Mouse (Mus musculus) hindbrain, embryonic 14.5 days (tissue): ENCODE results near the gene Abca1. TPM values are rescaled to one million over a fixed set of nuclear protein-coding genes. Genes with fewer than 3 reads are reported as not detected.

Source experiments
- ATAC-seq: fragments of 200-750 bp; cut with Nextera tagmentation; 2 replicates; pipeline ENCODE4 v1.8.0; 2017; ENCODE audit warnings: moderate number of reproducible peaks, mild to moderate bottlenecking, moderate TSS enrichment, moderate library complexity; ENCODE audit not compliant: low FRiP score
- DNase-seq: peaks from one replicate; pipeline ENCODE4 v3.0.0-alpha.2; 2015; ENCODE audit warnings: low spot score
- H3K27ac ChIP-seq: fragments of 300-500 bp; sonication (generic); 2 replicates; pipeline ENCODE4 v1.5.1; 2014; ENCODE audit warnings: mild to moderate bottlenecking, moderate library complexity
- H3K27me3 ChIP-seq: fragments of 300-500 bp; sonication (generic); 2 replicates; pipeline ENCODE4 v1.6.1; 2014; ENCODE audit warnings: mild to moderate bottlenecking, low read length, mixed read lengths; ENCODE audit not compliant: control insufficient read depth, insufficient read depth
- H3K36me3 ChIP-seq: fragments of 300-500 bp; sonication (generic); replicated peaks from 2 replicates; pipeline ENCODE4 v1.6.1; 2014; ENCODE audit not compliant: control insufficient read depth, insufficient read depth
- H3K4me1 ChIP-seq: fragments of 300-500 bp; sonication (generic); replicated peaks from 2 replicates; pipeline ENCODE4 v1.6.1; 2014; ENCODE audit warnings: antibody characterized with exemption, low read length, mixed read lengths; ENCODE audit not compliant: control insufficient read depth, insufficient read depth
- H3K4me2 ChIP-seq: fragments of 300-500 bp; sonication (generic); replicated peaks from 2 replicates; pipeline ENCODE4 v1.6.1; 2014; ENCODE audit warnings: mild to moderate bottlenecking, moderate library complexity
- H3K4me3 ChIP-seq: fragments of 300-500 bp; sonication (generic); replicated peaks from 2 replicates; pipeline ENCODE4 v1.5.1; 2014; ENCODE audit warnings: mild to moderate bottlenecking, low read length
- H3K9ac ChIP-seq: fragments of 300-500 bp; sonication (generic); 2 replicates; pipeline ENCODE4 v1.6.1; 2014
- H3K9me3 ChIP-seq: fragments of 300-500 bp; sonication (generic); 2 replicates; pipeline ENCODE4 v1.6.1; 2016; ENCODE audit warnings: low read length; ENCODE audit not compliant: control insufficient read depth
- WGBS: fragments of 180-500 bp; shearing (Covaris S2); extraction: QIAGEN DNeasy Blood & Tissue Kit; methylation state at CpG from one replicate; pipeline ENCODE4 v1.1.7; 2014; 5-methylcytosine and 5-hydroxymethylcytosine counted together
- polyA plus RNA-seq: library from polyadenylated mRNA; unstranded; fragments of >200 nt; fragmentation: Nextera tagmentation; extraction: Ambion mirVana; gene quantifications from 2 replicates; pipeline ENCODE4 v1.2.1, GENCODE M21; 2014

The Abca1 gene
- polyA plus RNA-seq, 1 experiment from 2014 or later, result 18.8 TPM

GRCm38 (mm10) chr4:52989248-52989647 lies 170.4 kb downstream of the Abca1 start, which contains the start of gene Nipsnap3a:
Gene Nipsnap3a (plus strand): TSS chr4:52989272.
- WGBS, result 35% methylated on average over 12 of the region's 12 CpGs
- no peak for ATAC-seq
- Histone ChIP-seq H3K9ac (no peak within 1 kb of the TSS), H3K4me3 (no peak within 1 kb of the TSS), H3K4me2 (peak within 1 kb of the TSS; percentile 19), H3K4me1 (no peaks in the 10 kb centered on the region), H3K36me3 (no peaks in the 10 kb centered on the region), H3K27me3 (no peaks in the 10 kb centered on the region), H3K27ac (no peak within 1 kb of the TSS), H3K9me3 (no peaks in the 10 kb centered on the region)
- no peak for DNase-seq

- WGBS, result 88% methylated on average over 2 of the region's 2 CpGs
- no peak overlapping the region for H3K4me3 ChIP-seq
- H3K4me2 ChIP-seq, result no peak overlapping the region
- no peak overlapping the region for H3K27ac ChIP-seq
- DNase-seq (no peak), ATAC-seq (no peak)
- no peaks in the 10 kb centered on the region for H3K4me1 ChIP-seq
- no peak overlapping the region for H3K9ac ChIP-seq
- no peaks in the 10 kb centered on the region for H3K27me3 ChIP-seq
- H3K36me3 ChIP-seq, result no peaks in the 10 kb centered on the region
- H3K9me3 ChIP-seq, result no peaks in the 10 kb centered on the region
Measured at GRCm38 (mm10) chr4:52986266-52986665, 173.4 kb downstream of the Abca1 start.

- whole genome bisulfite sequencing, result 81% methylated on average over 2 of the region's 2 CpGs
- ATAC-seq (peak; percentile 55; the same call in 1 of the 2 replicates), DNase-seq (peak; percentile 66)
- Histone ChIP-seq H3K27me3 (no peaks in the 10 kb centered on the region), H3K4me3 (no peak overlapping the region), H3K4me1 (no peaks in the 10 kb centered on the region), H3K4me2 (no peak overlapping the region), H3K9ac (no peak overlapping the region), H3K27ac (no peak overlapping the region), H3K36me3 (no peaks in the 10 kb centered on the region), H3K9me3 (no peaks in the 10 kb centered on the region)
Measured at GRCm38 (mm10) chr4:52985216-52985615, 174.5 kb downstream of the Abca1 start.

Other genes starting within 250 kb of the Abca1 start
- gene Olfr272, start 240.7 kb downstream of the Abca1 start, polyA plus RNA-seq, result not detected in 2 replicates
- not detected in 2 replicates for gene Olfr270, start 195.3 kb downstream of the Abca1 start, polyA plus RNA-seq
- gene Nipsnap3a, start 170.6 kb downstream of the Abca1 start, polyA plus RNA-seq, result not detected in 2 replicates
- 199 and 202 TPM in 2 replicates for gene Nipsnap3b, start 148.0 kb downstream of the Abca1 start, polyA plus RNA-seq